Mouse (Mus musculus) liver, embryonic 15.5 days (tissue): ENCODE results near the gene Wdr76. TPM values are rescaled to one million over a fixed set of nuclear protein-coding genes. Genes with fewer than 3 reads are reported as not detected.
"Not testable (repeated sequence)": the region's sequence is repeated elsewhere in the genome, so short reads cannot be mapped to it uniquely, and the experiment has no call there.

Experiments used
- ATAC-seq: fragments of 200-750 bp; cut with Nextera tagmentation; 2 replicates; pipeline ENCODE4 v1.8.0; 2017; ENCODE audit warnings: moderate number of reproducible peaks, mild to moderate bottlenecking, moderate library complexity; ENCODE audit not compliant: insufficient read depth
- H3K27ac ChIP-seq: fragments of 300-500 bp; sonication (generic); replicated peaks from 2 replicates; pipeline ENCODE4 v1.5.1; 2015; ENCODE audit warnings: mild to moderate bottlenecking, inconsistent platforms
- H3K27me3 ChIP-seq: fragments of 300-500 bp; sonication (generic); 2 replicates; pipeline ENCODE4 v1.6.1; 2015; ENCODE audit warnings: mild to moderate bottlenecking, inconsistent platforms
- H3K36me3 ChIP-seq: fragments of 300-500 bp; sonication (generic); replicated peaks from 2 replicates; pipeline ENCODE4 v1.6.1; 2015; ENCODE audit warnings: moderate library complexity, mild to moderate bottlenecking, inconsistent platforms
- H3K4me1 ChIP-seq: fragments of 300-500 bp; sonication (generic); replicated peaks from 2 replicates; pipeline ENCODE4 v1.6.1; 2015; ENCODE audit warnings: inconsistent platforms
- H3K4me2 ChIP-seq: fragments of 300-500 bp; sonication (generic); 2 replicates; pipeline ENCODE4 v1.6.1; 2015; ENCODE audit warnings: moderate library complexity, mild to moderate bottlenecking, inconsistent platforms
- H3K4me3 ChIP-seq: fragments of 300-500 bp; sonication (generic); replicated peaks from 2 replicates; pipeline ENCODE4 v1.5.1; 2015; ENCODE audit warnings: mild to moderate bottlenecking, inconsistent platforms
- H3K9ac ChIP-seq: fragments of 300-500 bp; sonication (generic); 2 replicates; pipeline ENCODE4 v1.6.1; 2015; ENCODE audit warnings: moderate library complexity, mild to moderate bottlenecking, inconsistent platforms
- H3K9me3 ChIP-seq: fragments of 300-500 bp; sonication (generic); replicated peaks from 2 replicates; pipeline ENCODE4 v1.6.1; 2016; ENCODE audit warnings: inconsistent platforms
- WGBS: fragments of 180-500 bp; shearing (Covaris S2); methylation state at CpG from one replicate; pipeline ENCODE4 v1.1.7; 2015; ENCODE audit warnings: mixed read lengths; ENCODE audit not compliant: insufficient replicate concordance; 5-methylcytosine and 5-hydroxymethylcytosine counted together
- polyA plus RNA-seq: library from polyadenylated mRNA; unstranded; fragments of >200 nt; fragmentation: Nextera tagmentation; extraction: Ambion mirVana; gene quantifications from 2 replicates; pipeline ENCODE4 v1.2.1, GENCODE M21; 2015

Gene Wdr76
- polyA plus RNA-seq, 1 experiment from 2014 or later = 8.0 TPM

DNA sequence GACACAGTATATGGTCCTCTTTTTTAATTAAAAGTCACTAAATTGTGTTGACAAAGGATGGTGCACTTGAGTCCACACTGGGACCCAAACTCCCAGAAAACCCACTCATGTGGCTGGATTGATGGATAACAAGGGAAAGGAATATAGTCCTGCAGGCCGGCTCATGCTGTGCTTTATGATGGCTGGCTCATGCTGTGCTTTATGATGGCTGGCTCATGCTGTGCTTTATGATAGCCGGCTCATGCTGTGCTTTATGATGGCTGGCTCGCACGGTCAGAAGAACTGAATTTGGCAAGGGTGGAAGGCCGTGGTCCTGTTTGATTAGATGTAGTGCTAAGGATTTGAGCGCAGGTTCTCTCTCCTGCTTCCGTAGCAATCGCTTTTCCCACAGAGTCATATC, 22.9 kb upstream of the Wdr76 start:
- Histone ChIP-seq H3K4me2 (no peak overlapping the region), H3K4me3 (no peak overlapping the region), H3K9me3 (no peaks in the 10 kb centered on the region), H3K9ac (no peak overlapping the region), H3K27ac (no peak overlapping the region), H3K36me3 (no peaks in the 10 kb centered on the region), H3K27me3 (no peaks in the 10 kb centered on the region), H3K4me1 (no peaks in the 10 kb centered on the region)
- 70% methylated on average over 8 of the region's 8 CpGs for WGBS
- ATAC-seq = no peak

DNA sequence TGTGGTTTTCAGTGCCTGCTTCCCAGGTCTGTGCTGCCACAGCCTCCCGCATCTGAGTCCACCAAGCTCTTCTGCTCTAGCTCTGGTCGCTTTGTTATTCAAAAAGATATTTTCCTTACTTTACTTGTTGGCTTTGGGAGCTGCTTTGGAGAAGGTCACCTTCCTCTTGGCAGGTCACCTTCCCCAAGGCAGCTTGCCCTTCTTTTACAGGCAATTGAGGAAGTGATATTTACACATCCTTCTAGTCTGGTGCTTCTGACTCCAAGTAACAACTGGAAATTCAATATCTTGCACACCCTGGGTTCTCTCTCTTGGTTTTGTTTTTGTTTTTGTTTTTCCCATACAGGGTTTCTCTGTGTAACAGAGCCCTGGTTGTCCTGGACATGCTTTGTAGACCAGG, 22.1 kb upstream of the Wdr76 start:
- 45% methylated on average over 2 of the region's 2 CpGs for WGBS

DNA sequence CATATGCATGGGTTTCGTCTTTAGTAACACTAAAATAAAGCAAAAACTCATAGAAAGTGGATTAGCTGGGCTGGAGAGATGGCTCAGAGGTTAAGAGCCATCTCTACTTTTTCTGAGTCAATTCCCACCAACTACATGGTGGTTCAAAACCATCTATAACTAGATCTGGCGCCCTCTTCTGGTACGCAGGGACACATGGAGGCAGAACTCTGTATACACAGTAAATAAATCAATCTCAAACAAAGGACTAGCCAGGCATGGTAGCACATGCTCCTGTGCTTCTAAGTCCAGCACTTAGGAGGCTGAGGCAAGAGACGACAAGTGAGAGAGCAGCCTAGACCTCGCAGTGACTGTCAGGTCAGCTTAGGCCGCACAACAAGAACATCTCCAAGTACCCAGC, 5.0 kb upstream of the Wdr76 start:
- WGBS = 89% methylated on average over 3 of the region's 6 CpGs
- not testable (repeated sequence) for H3K4me3 ChIP-seq, H3K27ac ChIP-seq, H3K9me3 ChIP-seq, H3K27me3 ChIP-seq, H3K9ac ChIP-seq, ATAC-seq, H3K4me1 ChIP-seq, H3K4me2 ChIP-seq
- H3K36me3 ChIP-seq = peaks cover 10% of the 10 kb centered on the region

More for the DNA sequence above, 22.1 kb upstream of the Wdr76 start:
- H3K27ac ChIP-seq, H3K9me3 ChIP-seq, H3K36me3 ChIP-seq, H3K4me2 ChIP-seq, H3K4me1 ChIP-seq, H3K9ac ChIP-seq, H3K27me3 ChIP-seq, H3K4me3 ChIP-seq, ATAC-seq: not testable (repeated sequence)

DNA sequence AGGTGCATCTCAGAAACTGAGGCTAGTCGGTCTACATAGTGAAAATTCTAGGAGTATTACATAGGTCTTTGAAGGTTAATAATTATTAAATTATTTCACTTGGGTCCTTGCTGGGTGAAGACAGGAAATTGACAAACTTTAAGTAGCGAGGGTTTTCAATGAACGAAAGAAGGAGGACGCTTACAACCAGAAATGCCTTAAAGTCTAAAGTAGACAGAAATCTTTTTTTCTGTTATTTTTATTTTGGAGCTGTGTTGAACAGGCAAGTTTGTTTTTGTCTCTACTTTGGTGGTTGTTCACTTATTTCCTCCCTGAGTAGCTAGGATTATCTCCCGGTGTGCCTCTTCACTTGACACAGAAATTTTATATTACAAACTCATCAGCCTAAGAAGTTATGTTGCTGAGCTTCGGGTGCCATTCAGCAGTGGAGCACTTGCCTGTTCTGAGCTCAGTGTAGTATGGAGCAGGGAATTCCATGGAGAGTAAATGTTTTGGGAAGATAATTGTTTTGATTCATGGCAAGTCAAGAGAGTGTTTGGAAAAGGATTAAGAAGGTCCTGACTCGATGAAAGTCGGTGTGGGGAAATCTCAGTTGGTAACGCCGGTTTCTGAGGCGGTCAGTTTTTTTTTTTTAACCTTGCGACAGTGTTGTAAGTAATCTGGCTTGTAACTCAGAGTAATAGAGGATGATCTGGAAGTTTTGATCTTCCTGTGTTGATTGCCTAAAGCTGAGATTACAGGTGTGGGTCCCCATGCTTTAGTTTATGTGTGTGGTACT, 839 bp downstream of the Wdr76 start:
- H3K4me1 ChIP-seq = peaks cover 36% of the 10 kb centered on the region
- H3K4me3 ChIP-seq = peak overlapping the region; percentile 72
- no peaks in the 10 kb centered on the region for H3K27me3 ChIP-seq
- H3K27ac ChIP-seq = 0 out of 2 replicates have a peak overlapping the region, but pooled peaks have one; percentile 8
- peaks cover 35% of the 10 kb centered on the region for H3K36me3 ChIP-seq
- ATAC-seq = no peak
- peak overlapping the region; percentile 67 for H3K4me2 ChIP-seq
- H3K9me3 ChIP-seq = no peaks in the 10 kb centered on the region
- 7% methylated on average over 12 of the region's 12 CpGs for WGBS
- peak overlapping the region; percentile 75 for H3K9ac ChIP-seq

DNA sequence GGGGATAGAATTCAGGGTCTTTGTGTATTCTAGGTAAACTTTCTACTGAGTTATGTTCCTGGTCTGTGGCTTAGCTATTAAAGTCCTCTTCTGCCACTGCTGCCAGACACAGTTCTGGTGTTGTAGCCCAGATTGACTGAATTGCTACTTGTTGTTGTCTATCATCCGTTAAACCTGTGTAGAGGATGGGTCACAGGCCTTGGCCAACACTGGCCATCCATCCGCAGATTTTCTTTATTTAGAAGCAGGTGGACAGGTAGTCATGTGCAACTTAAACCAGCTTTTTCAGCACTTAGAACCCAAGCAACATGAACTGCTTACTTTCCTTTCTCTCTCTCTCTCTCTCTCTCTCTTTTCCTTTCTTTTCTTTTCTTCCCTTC, 1.4 kb downstream of the Wdr76 start:
- H3K4me3 ChIP-seq = peak overlapping the region; percentile 72
- no peaks in the 10 kb centered on the region for H3K9me3 ChIP-seq
- no peaks in the 10 kb centered on the region for H3K27me3 ChIP-seq
- no peak for ATAC-seq
- H3K4me2 ChIP-seq = peak overlapping the region; percentile 67
- no peak overlapping the region for H3K27ac ChIP-seq
- peaks cover 40% of the 10 kb centered on the region for H3K4me1 ChIP-seq
- WGBS = 63% methylated on average over 2 of the region's 2 CpGs
- H3K9ac ChIP-seq = peak overlapping the region; percentile 75
- peaks cover 39% of the 10 kb centered on the region for H3K36me3 ChIP-seq

DNA sequence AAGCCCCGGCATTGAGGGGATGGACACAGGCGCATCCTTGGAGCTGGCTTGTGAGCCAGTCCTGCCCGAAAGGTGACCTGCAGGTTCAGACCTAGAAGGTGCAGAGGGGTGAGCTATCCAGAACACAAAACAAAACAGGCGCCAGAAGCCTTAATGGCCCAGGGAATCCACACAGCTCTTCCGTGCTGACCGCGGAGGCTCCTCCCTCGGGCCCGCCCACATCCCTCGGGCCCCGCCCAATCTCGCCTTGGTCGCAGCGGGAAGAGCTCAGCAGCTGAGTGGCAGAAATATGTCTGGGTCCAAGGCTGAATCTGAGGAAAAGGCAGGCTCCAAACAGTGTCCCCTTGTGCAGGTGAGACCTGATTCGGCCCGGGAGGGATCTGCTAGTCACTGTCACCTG, 3.1 kb downstream of the Wdr76 start:
- H3K27me3 ChIP-seq = no peaks in the 10 kb centered on the region
- no peak overlapping the region for H3K27ac ChIP-seq
- 25% methylated on average over 16 of the region's 16 CpGs for WGBS
- H3K4me3 ChIP-seq = peak overlapping the region; percentile 51
- H3K4me1 ChIP-seq = peaks cover 41% of the 10 kb centered on the region
- peak; percentile 53 for ATAC-seq
- peak overlapping the region; percentile 28; the same call in 1 of the 2 replicates for H3K9ac ChIP-seq
- no peaks in the 10 kb centered on the region for H3K9me3 ChIP-seq
- H3K36me3 ChIP-seq = peaks cover 49% of the 10 kb centered on the region
- H3K4me2 ChIP-seq = peak overlapping the region; percentile 67

DNA sequence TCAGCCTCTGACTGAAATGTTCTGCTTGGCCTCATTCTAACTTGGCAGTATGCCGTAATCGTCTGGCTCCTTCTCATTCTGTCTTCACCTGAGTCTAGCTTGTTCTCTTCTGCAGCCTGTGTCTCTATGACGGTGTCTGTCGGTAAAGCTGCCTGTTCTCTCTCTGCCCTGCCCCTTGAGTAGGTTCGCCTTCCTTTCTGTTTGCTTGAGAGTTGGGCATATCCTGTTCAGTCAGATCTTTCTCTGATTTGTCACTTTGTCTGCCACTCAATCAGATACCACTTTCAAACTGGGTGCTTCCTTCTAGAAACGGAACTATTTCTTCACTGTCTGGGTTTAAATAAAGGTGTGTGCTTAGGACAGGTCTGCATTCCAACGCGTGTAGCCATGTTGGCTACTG, 4.9 kb downstream of the Wdr76 start:
- peaks cover 41% of the 10 kb centered on the region for H3K4me1 ChIP-seq
- no peaks in the 10 kb centered on the region for H3K27me3 ChIP-seq
- no peak overlapping the region for H3K9ac ChIP-seq
- H3K9me3 ChIP-seq = no peaks in the 10 kb centered on the region
- no peak overlapping the region for H3K4me2 ChIP-seq
- WGBS = 82% methylated on average over 8 of the region's 8 CpGs
- H3K27ac ChIP-seq = no peak overlapping the region
- peaks cover 61% of the 10 kb centered on the region for H3K36me3 ChIP-seq
- no peak overlapping the region for H3K4me3 ChIP-seq
- no peak for ATAC-seq

DNA sequence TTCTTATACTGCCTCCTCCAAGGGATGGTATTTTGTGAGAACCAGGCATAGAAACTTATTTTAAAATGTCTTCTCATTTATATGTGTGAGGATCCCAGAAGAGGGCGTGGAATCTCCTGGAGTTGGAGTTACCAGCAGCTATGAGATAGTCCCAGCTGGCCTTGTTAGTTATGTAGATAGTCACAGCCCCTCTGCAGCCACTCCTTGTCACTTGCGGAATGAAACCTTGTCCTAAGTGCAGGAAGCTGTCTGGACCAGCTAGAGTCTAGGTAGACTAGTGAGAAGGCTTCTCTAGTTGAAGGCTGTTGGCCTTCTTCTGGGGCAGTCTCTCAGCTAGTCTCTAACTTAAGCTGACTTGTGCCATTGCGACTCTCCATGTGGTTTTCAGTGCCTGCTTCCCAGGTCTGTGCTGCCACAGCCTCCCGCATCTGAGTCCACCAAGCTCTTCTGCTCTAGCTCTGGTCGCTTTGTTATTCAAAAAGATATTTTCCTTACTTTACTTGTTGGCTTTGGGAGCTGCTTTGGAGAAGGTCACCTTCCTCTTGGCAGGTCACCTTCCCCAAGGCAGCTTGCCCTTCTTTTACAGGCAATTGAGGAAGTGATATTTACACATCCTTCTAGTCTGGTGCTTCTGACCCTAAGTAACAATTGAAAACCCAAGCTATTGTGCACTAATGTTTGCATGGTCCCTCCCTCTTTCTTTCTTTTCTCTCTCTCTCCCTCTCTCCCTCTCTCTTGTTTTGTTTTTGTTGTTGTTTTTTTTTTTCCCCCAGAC, 6.7 kb downstream of the Wdr76 start:
- not testable (repeated sequence) for H3K9ac ChIP-seq, H3K9me3 ChIP-seq, H3K4me3 ChIP-seq, ATAC-seq, H3K27ac ChIP-seq, H3K27me3 ChIP-seq, H3K4me2 ChIP-seq
- 78% methylated on average over 5 of the region's 5 CpGs for WGBS
- H3K36me3 ChIP-seq = peaks cover 77% of the 10 kb centered on the region
- H3K4me1 ChIP-seq = peaks cover 33% of the 10 kb centered on the region

DNA sequence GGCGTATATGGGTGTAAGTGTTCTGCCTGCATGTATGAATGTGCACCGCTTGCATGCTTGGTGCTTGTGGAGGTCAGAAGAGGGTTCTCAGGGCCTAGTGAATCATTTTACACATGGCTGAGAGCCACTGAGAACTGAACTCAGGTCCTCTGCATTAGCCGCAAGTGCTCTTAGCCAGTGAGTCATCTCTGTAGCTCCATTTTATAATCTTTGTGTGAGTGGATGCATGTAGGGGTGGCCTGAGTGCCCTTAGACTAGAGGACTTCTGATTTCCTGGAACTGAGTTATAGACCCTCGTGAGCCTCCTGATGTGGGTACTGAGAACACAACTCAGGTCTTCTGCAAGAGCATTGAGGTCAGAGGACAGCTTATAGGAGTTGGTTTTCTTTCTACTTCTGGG, 7.7 kb downstream of the Wdr76 start:
- H3K4me1 ChIP-seq = peaks cover 23% of the 10 kb centered on the region
- H3K4me3 ChIP-seq = no peak overlapping the region
- no peak overlapping the region for H3K4me2 ChIP-seq
- H3K27ac ChIP-seq = no peak overlapping the region
- peaks cover 87% of the 10 kb centered on the region for H3K36me3 ChIP-seq
- no peak overlapping the region for H3K9ac ChIP-seq
- ATAC-seq = no peak
- H3K9me3 ChIP-seq = no peaks in the 10 kb centered on the region
- WGBS = 82% methylated on average over 4 of the region's 4 CpGs
- H3K27me3 ChIP-seq = no peaks in the 10 kb centered on the region

DNA sequence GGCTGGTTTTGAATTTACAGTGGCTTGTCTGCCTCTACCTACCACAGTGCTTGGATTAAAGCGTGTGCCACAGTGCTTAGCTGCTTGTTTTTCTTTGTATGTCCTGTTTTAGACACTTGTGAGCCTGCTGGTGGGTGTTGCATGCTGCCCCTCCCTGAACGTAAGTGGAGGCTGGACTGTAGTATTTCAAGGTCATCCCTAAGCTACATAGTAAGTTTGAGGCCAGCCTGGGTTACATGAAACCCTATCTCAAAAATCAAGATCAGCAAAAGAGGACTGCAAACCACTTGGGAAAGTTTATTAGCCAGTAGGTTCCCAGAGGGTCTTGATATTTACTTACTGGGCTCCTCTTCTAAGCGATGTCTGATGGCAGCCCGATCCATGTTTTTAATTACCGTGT, 11.6 kb downstream of the Wdr76 start:
- Histone ChIP-seq H3K36me3 (peaks cover 76% of the 10 kb centered on the region), H3K9ac (no peak overlapping the region), H3K4me2 (no peak overlapping the region), H3K27me3 (no peaks in the 10 kb centered on the region), H3K4me3 (no peak overlapping the region), H3K4me1 (0 out of 2 replicates have a peak, but pooled peaks cover under 1% of the 10 kb centered on the region), H3K27ac (no peak overlapping the region), H3K9me3 (no peaks in the 10 kb centered on the region)
- WGBS = 83% methylated on average over 5 of the region's 5 CpGs
- ATAC-seq = no peak

DNA sequence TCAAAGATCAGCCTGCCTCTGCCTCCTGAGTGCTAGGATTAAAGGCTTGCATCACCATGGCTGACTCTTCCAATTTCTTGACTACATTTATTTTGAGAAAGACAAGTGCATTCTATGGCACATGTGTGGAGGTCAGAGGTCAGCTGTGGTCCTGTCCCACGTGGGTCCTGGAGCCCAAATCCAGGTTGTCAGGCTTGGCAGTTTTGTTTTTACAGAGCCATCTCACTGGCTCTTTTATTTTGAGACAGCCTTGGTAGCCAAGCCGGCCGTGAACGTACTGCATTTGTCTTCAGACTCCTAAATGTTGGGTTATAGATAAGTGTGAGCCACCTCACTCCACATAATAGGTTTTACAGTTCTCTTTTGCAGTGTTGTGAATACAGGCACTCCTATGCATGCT, 12.2 kb downstream of the Wdr76 start:
- 88% methylated on average over 4 of the region's 4 CpGs for WGBS
- H3K27ac ChIP-seq, H3K9me3 ChIP-seq, H3K4me1 ChIP-seq, H3K4me3 ChIP-seq, H3K27me3 ChIP-seq, ATAC-seq, H3K4me2 ChIP-seq, H3K9ac ChIP-seq: not testable (repeated sequence)
- peaks cover 76% of the 10 kb centered on the region for H3K36me3 ChIP-seq
